Mouse (Mus musculus): ENCODE results near the gene Gm21721. TPM values are rescaled to one million over a fixed set of nuclear protein-coding genes. Genes with fewer than 3 reads are reported as not detected.

The Gm21721 gene
- not detected in 2 replicates for polyA plus RNA-seq (2012; rRNA removed)

DNA sequence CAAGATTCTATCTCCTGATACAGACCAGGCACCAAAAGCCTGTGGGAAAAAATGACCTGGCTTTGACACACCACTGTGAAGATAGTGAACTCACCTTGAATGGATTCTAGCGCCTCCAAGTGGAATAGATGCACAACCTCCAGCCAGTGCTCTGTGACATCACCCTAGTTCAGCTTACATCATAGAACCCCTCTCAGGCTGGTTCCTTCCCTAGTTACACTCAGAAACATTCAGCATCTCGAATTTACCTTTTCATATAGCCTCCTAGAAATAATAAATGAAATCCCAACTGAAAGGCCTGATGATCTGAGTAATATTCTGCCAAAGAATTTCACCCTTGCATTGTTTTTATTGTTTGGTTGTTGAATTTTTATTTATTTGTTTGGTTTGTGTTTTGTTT lies at the start of gene Gm21721:
Gene Gm21721 (minus strand): TSS at position 101 of the 400 bp plus-strand sequence.

Other genes starting within 250 kb of the Gm21721 start
- gene Gm21292, start 68.3 kb downstream of the Gm21721 start, polyA plus RNA-seq (2012; rRNA removed): not detected in 2 replicates
- not detected in 2 replicates for gene Gm21812, start 145.0 kb upstream of the Gm21721 start, polyA plus RNA-seq (2012; rRNA removed)
- gene Gm21874, start 214.0 kb upstream of the Gm21721 start, polyA plus RNA-seq (2012; rRNA removed): not detected in 2 replicates

Measured in colon, adult 2 months (tissue).